Mouse (Mus musculus): ENCODE measurements around the gene Fchsd2.
A peak's percentile ranks its signal among the peaks of the same experiment; 100 is the strongest.

Gene Fchsd2

DNA sequence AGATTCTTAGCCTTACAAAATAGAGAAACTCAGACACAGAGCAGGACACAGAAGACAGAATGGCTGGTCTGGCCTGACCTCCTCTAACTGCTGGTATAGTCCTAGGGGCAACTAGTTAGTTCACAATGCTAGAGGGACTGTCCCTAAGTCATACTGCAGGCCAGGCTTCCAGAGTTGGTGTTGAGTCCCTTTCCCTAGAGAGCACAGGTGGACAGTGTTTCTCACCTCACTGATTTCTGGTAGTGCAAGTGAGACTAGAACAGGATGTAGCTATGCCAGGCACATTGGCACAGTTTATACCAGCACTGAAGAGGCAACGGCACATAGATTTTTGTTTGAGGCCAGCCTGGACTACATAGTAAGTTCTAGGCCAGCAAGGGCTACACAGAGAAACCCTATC, 200.0 kb downstream of the Fchsd2 start:
- DNase-seq: no peak

DNA sequence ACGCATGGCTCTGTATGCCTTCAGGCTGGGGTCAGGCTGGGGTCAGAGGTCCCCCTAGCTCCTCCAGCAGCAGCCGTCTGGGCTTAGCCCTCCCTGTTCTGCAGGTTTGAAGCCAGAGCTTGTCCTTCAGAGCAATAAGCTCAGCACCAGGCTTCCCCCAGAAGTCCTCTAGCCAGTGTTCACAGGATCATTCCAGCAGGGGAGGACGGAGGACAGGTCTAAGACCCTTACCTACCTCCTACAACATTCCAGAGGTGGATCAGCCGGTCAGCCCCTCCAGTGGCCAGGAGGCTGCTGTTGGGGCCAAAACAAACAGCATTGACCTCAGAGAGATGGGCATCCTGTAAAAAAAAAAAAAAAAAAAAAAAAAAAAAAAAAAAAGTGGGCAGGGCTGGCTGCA, 200.5 kb downstream of the Fchsd2 start:
- DNase-seq: peak; percentile 14

GRCm38 (mm10) chr7:101293611-101294010, 200.9 kb downstream of the Fchsd2 start:
- peak; percentile 16 for DNase-seq

GRCm38 (mm10) chr7:101295438-101295837, 202.8 kb downstream of the Fchsd2 start:
- DNase-seq: peak; percentile 36

DNA sequence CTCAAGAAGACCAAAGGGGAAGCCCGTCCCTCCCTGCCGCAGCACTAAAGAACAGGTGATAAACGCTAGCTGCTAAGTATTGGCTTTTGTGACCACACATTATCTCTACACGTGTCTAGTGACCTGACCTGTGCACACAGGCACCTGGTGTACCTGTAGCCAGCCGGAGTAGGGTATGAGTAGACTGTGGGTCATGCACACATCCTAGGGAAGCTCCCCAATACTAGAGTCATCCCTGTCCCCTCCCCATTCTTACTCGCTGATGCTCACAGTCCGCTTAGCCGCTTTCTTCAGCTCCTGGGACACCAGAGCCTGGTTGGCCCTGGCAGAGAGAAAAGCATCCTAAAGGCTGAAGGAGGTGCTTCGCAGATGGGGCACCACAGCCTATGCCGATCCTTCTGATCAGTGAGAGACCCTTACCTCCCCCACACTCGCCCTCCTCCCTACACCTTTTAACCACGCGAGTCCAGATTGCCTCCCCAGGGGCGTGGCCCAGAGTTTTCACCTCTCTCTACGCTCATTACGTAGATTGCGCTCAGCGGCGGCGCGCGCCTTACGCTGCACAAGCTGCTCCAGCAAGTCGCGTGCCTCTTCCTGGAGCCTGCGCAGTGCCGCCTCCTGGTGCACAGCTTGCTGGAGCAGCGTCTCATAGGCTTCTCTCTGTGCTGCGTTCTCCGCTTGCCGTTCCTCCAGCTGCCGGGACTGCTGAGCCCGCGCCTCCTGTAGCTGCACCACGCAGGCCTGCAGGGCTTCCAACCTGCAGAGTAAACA, 203.8 kb downstream of the Fchsd2 start:
- DNase-seq: peak; percentile 89

DNA sequence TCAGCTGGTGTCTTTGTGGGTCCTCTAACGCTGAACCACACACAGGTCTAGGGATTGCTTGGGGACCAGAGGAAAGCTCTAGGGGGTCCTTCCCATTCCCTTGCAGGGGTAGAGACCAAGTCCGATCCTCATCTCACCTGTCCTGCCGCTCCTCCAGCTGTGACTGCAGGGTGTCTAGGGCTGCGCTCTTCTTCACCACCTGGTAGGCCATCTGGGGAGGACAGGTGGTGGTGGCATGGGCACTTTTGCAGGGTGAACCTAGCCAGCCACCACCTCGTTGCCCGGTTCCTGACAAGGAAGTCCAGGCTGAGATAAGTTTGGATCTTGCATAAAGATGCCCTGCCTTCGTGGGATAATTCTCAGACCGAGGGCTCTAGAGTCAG, 204.4 kb downstream of the Fchsd2 start:
- peak; percentile 82 for DNase-seq

DNA sequence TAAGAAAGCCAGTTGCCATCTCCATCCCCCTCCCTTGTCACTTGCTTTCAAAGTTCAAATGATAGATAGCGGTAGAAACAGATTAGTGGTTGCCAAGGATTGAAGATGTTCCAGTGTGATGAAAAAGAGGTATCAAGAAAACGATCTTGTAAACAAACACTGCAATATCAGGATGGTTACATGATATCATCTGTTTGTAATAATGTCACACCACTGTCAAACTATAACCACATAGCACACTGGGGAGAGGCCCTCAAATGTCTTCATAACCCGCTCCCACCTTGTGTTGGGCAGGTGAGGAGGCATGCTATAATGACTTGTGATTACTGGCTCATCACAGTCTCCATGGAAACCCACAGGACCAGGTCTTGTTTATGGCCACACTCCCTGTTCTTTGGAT, 205.7 kb downstream of the Fchsd2 start:
- peak; percentile 12 for DNase-seq

GRCm38 (mm10) chr7:101301361-101301880, 208.8 kb downstream of the Fchsd2 start:
- DNase-seq: no peak

- DNase-seq: peak; percentile 98
Measured at GRCm38 (mm10) chr7:101301881-101302456, 209.3 kb downstream of the Fchsd2 start, which contains the start of gene Atg16l2. Gene Atg16l2 (minus strand): TSS chr7:101302251.

DNA sequence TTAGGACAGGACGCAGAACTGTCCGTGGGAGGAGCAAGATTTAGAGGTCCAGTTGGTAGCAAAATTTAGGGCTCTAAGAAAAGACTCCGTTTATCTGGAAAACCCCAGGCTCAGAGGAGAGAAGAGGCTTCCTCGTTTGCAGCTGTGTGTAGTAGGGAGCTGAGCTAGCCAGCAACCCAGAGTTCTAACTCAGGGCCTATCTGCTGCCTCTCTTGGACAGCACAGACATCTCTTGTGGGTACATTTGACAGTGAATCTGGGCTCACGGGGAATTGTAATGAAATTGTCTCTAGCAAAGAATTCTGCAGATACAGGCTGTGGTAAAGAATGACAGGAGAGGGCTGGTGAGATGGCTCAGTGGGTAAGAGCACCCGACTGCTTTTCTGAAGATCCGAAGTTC, 210.0 kb downstream of the Fchsd2 start:
- no peak for DNase-seq

- no peak for DNase-seq
Measured at GRCm38 (mm10) chr7:101306841-101307240, 214.2 kb downstream of the Fchsd2 start.

DNA sequence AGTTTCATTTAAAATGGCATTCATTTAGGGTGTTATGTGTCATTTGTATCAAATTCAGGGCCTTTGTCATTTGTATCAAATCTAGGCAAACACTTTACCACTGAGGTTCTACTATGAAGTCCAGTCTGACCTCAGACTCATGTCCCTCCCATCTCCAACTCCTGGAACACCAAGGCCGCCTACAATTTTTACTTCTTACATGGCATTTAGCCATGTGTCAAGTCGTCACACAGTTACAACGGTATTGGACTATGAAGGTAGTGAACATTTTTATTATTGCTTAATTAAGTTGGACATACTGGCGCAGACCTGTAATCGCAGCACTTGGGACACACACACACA, 217.3 kb downstream of the Fchsd2 start:
- no peak for DNase-seq

DNA sequence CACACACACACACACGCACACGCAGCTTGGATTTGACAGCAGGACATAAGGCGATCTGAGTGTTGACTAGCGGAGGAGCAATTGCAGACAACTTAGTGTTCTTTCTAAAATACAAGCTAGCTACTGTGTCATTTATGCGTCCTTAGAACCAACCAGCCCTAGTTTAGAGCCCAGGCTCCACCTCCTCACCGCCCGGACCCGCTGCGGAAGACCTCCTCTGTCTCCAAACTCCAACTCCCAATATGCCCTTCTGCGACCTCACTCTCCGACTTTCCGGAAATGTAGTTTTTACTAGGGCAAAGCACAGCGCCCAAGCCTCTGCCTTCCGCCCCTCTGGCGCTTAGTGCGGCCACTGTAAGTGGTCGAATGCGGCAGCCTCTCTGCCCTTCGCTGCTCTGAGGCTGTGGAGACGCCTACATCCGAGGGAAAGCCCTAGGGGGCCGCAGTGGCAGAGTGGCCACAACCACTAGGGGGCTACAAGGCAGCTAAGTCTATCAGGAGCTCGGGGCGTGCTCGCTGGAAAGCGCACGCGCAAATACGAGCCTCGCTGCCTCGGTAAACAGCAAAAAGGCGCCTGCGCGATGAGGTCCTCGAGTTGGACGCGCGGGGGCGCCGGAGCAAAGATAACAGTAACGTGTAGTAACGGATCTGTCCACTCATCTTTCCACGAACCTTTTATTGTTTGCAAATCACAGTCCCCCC, 217.8 kb downstream of the Fchsd2 start:
- peak; percentile 99 for DNase-seq

DNA sequence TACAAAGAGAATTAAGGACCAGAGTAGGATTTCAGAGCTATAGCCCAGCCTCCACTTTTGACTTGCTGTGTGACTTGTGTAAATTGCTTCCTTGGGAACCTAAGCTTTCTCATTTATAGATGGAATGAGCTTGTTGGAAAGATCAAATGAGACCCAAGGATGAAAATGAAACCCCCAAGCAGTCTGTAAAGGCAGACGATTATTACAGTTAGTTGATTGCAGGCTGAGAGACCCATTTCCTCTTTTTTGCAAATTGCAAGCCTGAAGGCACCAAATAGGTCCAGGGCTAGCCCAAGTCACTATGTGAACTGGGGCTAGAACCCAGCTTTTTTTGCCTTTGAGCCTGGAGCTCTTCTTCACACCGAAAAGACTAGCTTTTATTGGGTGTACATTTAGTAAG, 218.4 kb downstream of the Fchsd2 start:
- DNase-seq: no peak

- DNase-seq: no peak
Measured at GRCm38 (mm10) chr7:101313033-101313432, 220.4 kb downstream of the Fchsd2 start.

DNA sequence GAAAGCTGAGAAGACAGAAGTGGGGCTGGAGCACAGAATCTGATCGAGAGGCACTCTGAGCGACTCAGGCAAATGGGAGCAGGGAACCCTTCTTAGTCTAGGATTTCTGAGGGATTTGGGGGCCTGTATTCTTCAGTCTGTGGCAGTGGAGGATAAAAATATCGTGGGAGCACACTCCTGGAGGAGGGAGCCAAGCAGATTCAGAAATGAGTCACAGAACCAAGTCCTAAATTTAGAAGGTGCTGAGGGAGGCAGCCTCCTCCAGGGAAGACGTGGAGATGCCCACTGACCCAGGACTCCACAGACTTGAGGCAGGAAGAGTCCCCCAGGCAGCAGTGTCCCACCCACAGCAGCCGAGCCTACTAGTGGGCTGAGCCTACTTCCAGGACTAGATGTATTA, 221.7 kb downstream of the Fchsd2 start:
- DNase-seq: no peak

- no peak for DNase-seq
Measured at GRCm38 (mm10) chr7:101315699-101316098, 223.0 kb downstream of the Fchsd2 start.

GRCm38 (mm10) chr7:101316591-101317001, 223.9 kb downstream of the Fchsd2 start:
- DNase-seq: no peak

- no peak for DNase-seq
Measured at GRCm38 (mm10) chr7:101317014-101317413, 224.4 kb downstream of the Fchsd2 start, which contains the start of gene Stard10. Gene Stard10 (plus strand): TSS chr7:101317086.

DNA sequence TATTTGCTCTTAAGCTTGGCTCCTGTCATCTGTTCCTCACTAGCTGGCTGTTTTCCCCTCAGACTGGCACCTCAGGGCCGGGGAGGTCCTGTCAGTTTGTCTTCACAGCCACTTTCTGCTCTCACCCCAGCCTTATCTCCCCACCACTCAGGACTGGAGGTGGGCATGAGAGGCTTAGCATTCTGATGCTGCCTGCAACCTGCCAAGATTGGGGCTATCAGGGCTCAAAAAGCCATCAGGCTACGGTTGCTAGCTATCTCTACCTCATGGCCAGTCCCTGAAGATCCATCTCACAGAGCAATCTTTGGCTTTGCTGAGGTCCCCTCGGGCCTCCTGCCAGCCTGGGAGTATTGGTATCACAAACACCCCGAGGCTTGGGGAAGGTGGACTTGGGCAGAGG, 226.2 kb downstream of the Fchsd2 start:
- DNase-seq: no peak

GRCm38 (mm10) chr7:101319796-101320195, 227.1 kb downstream of the Fchsd2 start:
- DNase-seq: no peak

DNA sequence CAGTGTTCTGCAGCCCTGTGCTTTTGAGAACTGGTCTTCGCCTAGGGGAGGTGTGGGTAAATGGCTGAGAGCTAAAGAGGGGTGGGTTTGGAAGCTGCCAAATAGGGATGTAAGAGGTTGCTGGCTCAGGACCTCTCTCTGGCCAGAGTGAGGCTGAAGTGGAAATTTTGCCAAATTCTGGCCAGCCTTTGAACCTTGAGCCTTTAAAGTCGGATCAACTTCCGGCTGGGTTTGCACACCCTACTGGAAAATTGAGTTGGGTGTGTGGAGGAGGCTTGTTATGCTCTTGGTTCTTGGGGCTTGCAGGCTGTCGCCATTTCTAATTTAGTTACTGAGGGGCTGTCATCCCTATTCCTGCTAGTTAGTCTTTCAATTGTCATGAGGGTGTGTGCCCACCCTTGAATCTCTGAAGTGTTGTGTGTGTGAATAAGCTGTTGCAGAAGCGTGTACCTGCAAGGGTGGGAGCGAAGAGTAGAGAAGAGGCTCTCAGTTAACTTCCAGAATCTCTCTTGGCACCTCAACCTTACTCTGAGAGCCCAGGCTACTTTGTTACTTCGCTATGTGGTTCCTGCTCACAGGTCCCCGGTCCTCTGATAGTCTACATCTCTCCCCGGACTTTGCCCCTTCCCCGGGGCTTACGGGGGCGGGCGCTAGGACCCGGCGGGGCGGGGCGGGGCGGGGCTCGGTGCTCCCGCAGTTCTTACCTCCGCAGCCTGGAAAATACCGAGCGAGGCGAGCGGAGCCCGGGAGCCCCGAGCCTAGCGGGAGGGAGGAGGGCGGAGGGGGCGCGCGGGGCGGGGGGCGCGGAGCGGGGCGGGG, 227.9 kb downstream of the Fchsd2 start:
- peak; percentile 65 for DNase-seq
